Mouse (Mus musculus) testis, adult 2 months (tissue): ENCODE results near the gene Gm12830.

Experiments
- CTCF ChIP-seq: fragments of 200-500 bp; IDR thresholded peaks from 2 replicates; pipeline ENCODE4 v1.5.1; 2012; ENCODE audit warnings: low read depth, mild to moderate bottlenecking, inconsistent platforms, low read length, moderate library complexity; ENCODE audit not compliant: control insufficient read depth, insufficient read depth, insufficient replicate concordance
- POLR2A ChIP-seq: fragments of 200-500 bp; IDR thresholded peaks from 2 replicates; pipeline ENCODE4 v1.6.1; 2012; ENCODE audit warnings: low read depth, mild to moderate bottlenecking, inconsistent platforms, low read length, moderate library complexity; ENCODE audit not compliant: control insufficient read depth

- TF ChIP-seq CTCF (no peak), POLR2A (no peak)
Measured at GRCm38 (mm10) chr4:114844600-114844999, 23.1 kb downstream of the Gm12830 start.
